Mouse (Mus musculus) neutrophil, adult 59 days (primary cell): ENCODE measurements around the gene Mpst. TPM values are rescaled to one million over a fixed set of nuclear protein-coding genes. Genes with fewer than 3 reads are reported as not detected.

Experiments used
- total RNA-seq, 2 experiments: library from RNA; stranded (reverse); gene quantifications; 1 replicate in 1 of 2; 2 replicates in 1 of 2; pipeline ENCODE4 v1.2.4; 2023

The Mpst gene
- 10 to 100 TPM; 31.1 to 35.0 TPM for total RNA-seq

GRCm38 (mm10) chr15:78406293-78406934 lies at the start of gene Mpst:
Gene Mpst (plus strand): TSS chr15:78406416.

GRCm38 (mm10) chr15:78395478-78395962 lies 10.7 kb upstream of the Mpst start, which contains the start of gene Tex33:
Gene Tex33 (minus strand): TSS chr15:78395912.

GRCm38 (mm10) chr15:78405517-78406211 lies 552 bp upstream of the Mpst start, which contains the start of gene Tst:
Gene Tst (minus strand): TSS chr15:78405907.

GRCm38 (mm10) chr15:78428391-78429138 lies 22.3 kb downstream of the Mpst start, which contains the start of gene Kctd17:
Gene Kctd17 (plus strand): TSS chr15:78428564.

Other genes starting within 250 kb of the Mpst start
- gene Ift27, start 232.3 kb upstream of the Mpst start, total RNA-seq = 1 to 10 TPM; 8.4 to 8.9 TPM
- 1 to 10 TPM in 1 of 2 experiments, not detected in 1; 1.0 TPM for gene Pvalb, start 200.0 kb upstream of the Mpst start, total RNA-seq
- gene Ncf4, start 161.6 kb upstream of the Mpst start, total RNA-seq = 100 to 1,000 TPM; 692 to 740 TPM
- gene Csf2rb2, start 100.7 kb upstream of the Mpst start, total RNA-seq = 10 to 100 TPM; 22.7 to 27.4 TPM
- 100 to 1,000 TPM; 200 to 241 TPM for gene Csf2rb, start 80.7 kb upstream of the Mpst start, total RNA-seq
- under 1 TPM in 1 of 2 experiments, not detected in 1; 0.62 TPM for gene Tex33, start 10.5 kb upstream of the Mpst start, total RNA-seq
- gene Tst, start 509 bp upstream of the Mpst start, total RNA-seq = 10 to 100 TPM; 21.0 to 24.3 TPM
- 10 to 100 TPM in 1 of 2 experiments, 1 to 10 TPM in 1; 9.1 to 11.2 TPM for gene Kctd17, start 22.1 kb downstream of the Mpst start, total RNA-seq
- not detected for gene Tmprss6, start 62.2 kb downstream of the Mpst start, total RNA-seq
- under 1 TPM; 0.49 to 0.89 TPM for gene Il2rb, start 88.9 kb downstream of the Mpst start, total RNA-seq
- under 1 TPM; 0.82 to 0.95 TPM for gene C1qtnf6, start 125.0 kb downstream of the Mpst start, total RNA-seq
- not detected for gene Sstr3, start 138.3 kb downstream of the Mpst start, total RNA-seq
- gene Rac2, start 166.4 kb downstream of the Mpst start, total RNA-seq = 1,000 to 10,000 TPM; 1,469 to 1,484 TPM
- 100 to 1,000 TPM; 171 to 199 TPM for gene Cyth4, start 190.6 kb downstream of the Mpst start, total RNA-seq